Mouse (Mus musculus) thymus, postnatal 36 days (tissue): Measurements from ENCODE around the gene Cst6.
"Not testable (repeated sequence)": the region's sequence is repeated elsewhere in the genome, so short reads cannot be mapped to it uniquely, and the experiment has no call there.

Experiments used
- DNase-seq, 2 experiments: peaks; one replicate each; pipeline ENCODE4 v3.0.0; 2022; ENCODE audit warnings: mixed read lengths in 2 of 2

Gene Cst6

GRCm38 (mm10) chr19:5349502-5349873, at the start of gene Cst6:
Gene Cst6, minus strand, starts transcription at chr19:5349574.
- DNase-seq: not testable (repeated sequence)

GRCm38 (mm10) chr19:5395371-5395770, 46.0 kb upstream of the Cst6 start:
- DNase-seq: no peak

- DNase-seq: no peak
Observed at GRCm38 (mm10) chr19:5394168-5394567, 44.8 kb upstream of the Cst6 start.

- DNase-seq: no peak
Observed at GRCm38 (mm10) chr19:5392892-5393291, 43.5 kb upstream of the Cst6 start.

GRCm38 (mm10) chr19:5390416-5390815, 41.0 kb upstream of the Cst6 start:
- DNase-seq: peak in 1 of 2 experiments; percentile 59

- DNase-seq: peak; percentile 79 to 86
Observed at GRCm38 (mm10) chr19:5389647-5390046, 40.3 kb upstream of the Cst6 start.

- DNase-seq: peak; percentile 91 to 95
Observed at GRCm38 (mm10) chr19:5388588-5389242, 39.3 kb upstream of the Cst6 start, which contains the start of gene Sart1. Gene Sart1, minus strand, starts transcription at chr19:5388703.

- no peak for DNase-seq
Observed at GRCm38 (mm10) chr19:5388011-5388441, 38.7 kb upstream of the Cst6 start.

GRCm38 (mm10) chr19:5384715-5385114, 35.3 kb upstream of the Cst6 start:
- DNase-seq: no peak

GRCm38 (mm10) chr19:5383326-5383725, 34.0 kb upstream of the Cst6 start:
- DNase-seq: no peak

- DNase-seq: no peak
Observed at GRCm38 (mm10) chr19:5377446-5377845, 28.1 kb upstream of the Cst6 start.

- DNase-seq: no peak
Observed at GRCm38 (mm10) chr19:5374748-5375147, 25.4 kb upstream of the Cst6 start.

- no peak for DNase-seq
Observed at GRCm38 (mm10) chr19:5374177-5374576, 24.8 kb upstream of the Cst6 start.

- no peak for DNase-seq
Observed at GRCm38 (mm10) chr19:5372724-5373123, 23.4 kb upstream of the Cst6 start.

- DNase-seq: no peak
Observed at GRCm38 (mm10) chr19:5370932-5371331, 21.6 kb upstream of the Cst6 start.

GRCm38 (mm10) chr19:5367455-5367854, 18.1 kb upstream of the Cst6 start:
- no peak for DNase-seq

- no peak for DNase-seq
Observed at GRCm38 (mm10) chr19:5367053-5367359, 17.6 kb upstream of the Cst6 start, which contains the start of gene Banf1. Gene Banf1, minus strand, starts transcription at chr19:5367168.

- peak; percentile 91 to 93 for DNase-seq
Observed at GRCm38 (mm10) chr19:5366175-5367052, 17.0 kb upstream of the Cst6 start, which contains the start of gene Eif1ad. Gene Eif1ad, plus strand, starts transcription at chr19:5366741.

- peak in 1 of 2 experiments; percentile 38 for DNase-seq
Observed at GRCm38 (mm10) chr19:5365751-5366150, 16.4 kb upstream of the Cst6 start.

GRCm38 (mm10) chr19:5364124-5364523, 14.8 kb upstream of the Cst6 start:
- DNase-seq: no peak

GRCm38 (mm10) chr19:5362186-5362585, 12.8 kb upstream of the Cst6 start:
- DNase-seq: no peak

- no peak for DNase-seq
Observed at GRCm38 (mm10) chr19:5356080-5356479, 6.7 kb upstream of the Cst6 start.

- no peak for DNase-seq
Observed at GRCm38 (mm10) chr19:5353609-5354008, 4.2 kb upstream of the Cst6 start.
